Mouse (Mus musculus): ENCODE measurements around the gene Kcnd3. TPM values are rescaled to one million over a fixed set of nuclear protein-coding genes. Genes with fewer than 3 reads are reported as not detected.

Kcnd3 gene
- polyA plus RNA-seq, 1 experiment from 2014 or later, result 0.75 TPM

DNA sequence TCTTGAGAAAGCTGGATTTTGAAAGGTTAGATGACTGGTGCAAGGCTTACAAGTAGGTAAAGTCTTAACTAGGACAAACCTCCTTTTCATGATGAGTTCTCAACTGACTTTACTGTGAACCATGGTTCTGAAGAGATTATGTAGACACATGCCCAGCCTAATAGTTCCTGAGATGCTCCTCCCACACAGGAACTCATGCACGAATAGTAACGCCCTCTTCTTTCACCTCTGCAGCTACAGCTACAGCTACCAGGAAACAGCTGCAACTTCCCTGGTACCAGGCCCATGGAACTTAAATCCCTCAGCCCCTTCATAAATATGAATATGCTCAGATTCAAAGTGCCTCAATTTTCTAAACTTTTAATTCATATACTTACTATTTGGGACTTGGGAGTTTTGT, 223.8 kb downstream of the Kcnd3 start:
- Histone ChIP-seq H3K4me3 (no peak overlapping the region), H3K36me3 (peaks cover 29% of the 10 kb centered on the region), H3K27ac (no peak overlapping the region), H3K9me3 (no peaks in the 10 kb centered on the region), H3K4me1 (no peaks in the 10 kb centered on the region), H3K9ac (no peak overlapping the region), H3K4me2 (replicated peaks) (no peak overlapping the region), H3K27me3 (no peaks in the 10 kb centered on the region)
- WGBS, result 49% methylated on average over 2 of the region's 2 CpGs
- no peak for ATAC-seq (ENCODE audit: low FRiP score, low read depth)

DNA sequence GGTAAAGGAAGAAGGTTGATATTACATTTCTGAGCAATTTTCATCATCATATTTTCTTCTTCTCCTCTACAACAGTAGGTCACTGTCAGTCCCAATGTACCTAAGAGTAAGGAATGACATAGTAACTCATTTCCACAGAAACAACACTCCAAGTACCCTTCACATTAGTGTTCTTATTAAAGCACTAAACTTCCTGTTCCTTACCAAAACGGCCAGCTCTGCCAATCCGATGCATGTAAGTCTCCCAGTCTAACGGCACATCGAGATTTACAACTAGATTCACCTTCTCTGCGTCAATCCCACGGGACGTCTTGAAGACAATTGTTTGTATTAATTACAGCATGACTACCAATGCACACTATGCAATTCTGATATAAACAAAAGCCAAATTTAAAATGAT, 228.2 kb downstream of the Kcnd3 start:
- Histone ChIP-seq H3K9me3 (no peaks in the 10 kb centered on the region), H3K9ac (no peak overlapping the region), H3K4me3 (no peak overlapping the region), H3K4me2 (replicated peaks) (no peak overlapping the region), H3K36me3 (peaks cover 59% of the 10 kb centered on the region), H3K27me3 (no peaks in the 10 kb centered on the region), H3K27ac (no peak overlapping the region), H3K4me1 (no peaks in the 10 kb centered on the region)
- no peak for ATAC-seq (ENCODE audit: low FRiP score, low read depth)
- 87% methylated on average over 7 of the region's 7 CpGs for WGBS

DNA sequence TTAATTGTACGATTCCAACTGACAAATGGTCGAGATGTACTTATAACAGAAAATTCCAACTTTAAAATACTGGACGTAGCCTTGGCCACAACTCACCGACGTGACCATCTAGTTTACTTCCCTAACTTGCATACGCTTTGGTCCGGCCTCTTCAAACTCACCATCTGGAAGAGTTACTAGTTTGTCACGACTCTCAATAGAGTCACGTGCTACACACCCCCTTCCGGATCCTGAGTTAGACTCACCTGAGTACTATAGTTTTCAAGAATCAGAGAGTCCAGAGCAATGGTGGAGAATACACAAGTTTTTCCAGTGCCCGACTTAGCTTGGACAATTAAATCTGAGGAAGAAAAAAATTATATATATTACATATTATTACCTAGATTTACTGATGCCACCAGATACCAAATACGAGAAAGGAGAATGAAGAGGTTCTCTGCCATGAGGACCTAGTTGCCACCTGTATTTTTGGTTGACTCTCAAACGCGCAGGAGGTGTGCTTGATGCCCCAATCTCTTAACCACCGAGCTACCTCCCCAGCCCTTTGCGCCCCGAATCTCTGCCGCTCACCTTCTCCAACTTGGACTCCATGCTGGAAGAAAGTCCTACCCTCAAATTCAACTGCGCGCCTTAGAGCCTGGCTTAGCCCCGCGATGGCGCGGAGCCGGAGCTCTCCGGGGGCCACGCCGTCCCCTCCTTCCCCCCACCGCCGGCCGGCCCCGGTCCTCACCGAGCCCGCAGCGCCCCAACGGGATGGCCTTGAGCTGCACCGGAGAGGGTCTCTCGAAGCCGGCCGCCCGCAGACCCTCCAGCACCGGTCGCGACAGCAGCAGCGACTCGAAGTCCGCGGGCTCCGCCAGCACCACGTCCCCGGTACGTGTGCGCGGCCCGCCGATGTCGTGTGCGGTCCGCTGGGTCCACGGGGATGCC, 234.5 kb downstream of the Kcnd3 start:
- Histone ChIP-seq H3K4me3 (peak overlapping the region; percentile 97), H3K36me3 (peaks cover 26% of the 10 kb centered on the region), H3K4me1 (peaks cover 11% of the 10 kb centered on the region), H3K27me3 (no peaks in the 10 kb centered on the region), H3K4me2 (replicated peaks) (peak overlapping the region; percentile 76), H3K27ac (peak overlapping the region; percentile 61), H3K9ac (peak overlapping the region; percentile 94), H3K9me3 (no peaks in the 10 kb centered on the region)
- ATAC-seq (ENCODE audit: low FRiP score, low read depth), result no peak; the same call in 1 of the 2 replicates
- WGBS, result 7% methylated on average over 60 of the region's 60 CpGs

DNA sequence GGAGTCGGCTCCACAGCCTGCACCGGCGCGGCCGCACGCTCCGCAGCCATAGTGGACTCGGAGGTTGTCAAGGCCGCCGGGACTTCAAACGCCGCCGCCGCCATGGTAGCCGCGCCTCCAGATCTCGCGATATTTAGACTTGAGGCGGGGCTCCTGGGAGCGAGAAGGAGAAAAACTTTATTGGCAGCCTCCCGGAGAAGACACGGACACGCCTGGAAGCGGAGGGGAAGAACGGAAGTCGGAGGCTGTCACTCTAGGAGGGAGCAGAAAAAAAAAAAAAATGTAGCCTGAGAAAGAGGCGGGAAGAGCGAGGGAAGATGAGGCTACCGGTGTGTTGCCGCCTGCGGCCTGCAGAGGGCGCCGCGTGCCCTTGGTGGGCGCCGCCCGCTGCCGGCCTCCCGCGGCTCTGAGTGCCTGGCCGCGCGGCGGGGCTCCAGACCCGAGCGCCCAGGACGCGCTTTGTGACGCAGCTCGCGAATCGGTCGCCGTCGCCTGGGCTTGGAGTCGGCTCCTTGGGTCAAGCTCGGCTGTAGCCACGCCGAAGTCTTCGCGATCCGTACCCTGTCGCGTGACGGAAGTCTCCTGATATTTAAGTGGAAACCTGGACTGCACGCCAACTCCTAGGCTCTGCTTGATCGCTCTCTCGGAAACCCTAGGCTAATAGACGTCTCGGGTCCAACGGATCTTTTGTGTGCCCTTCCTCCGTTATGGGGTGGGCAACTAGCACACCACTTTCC, 235.4 kb downstream of the Kcnd3 start, which contains the start of gene Ddx20:
Gene Ddx20, minus strand, starts transcription at position 251 of the 737 bp plus-strand sequence.
- H3K4me2 ChIP-seq (replicated peaks), result peak within 1 kb of the TSS; percentile 76
- peaks cover under 1% of the 10 kb centered on the region; the same call in 1 of the 2 replicates for H3K27me3 ChIP-seq
- ATAC-seq (ENCODE audit: low FRiP score, low read depth), result peak; percentile 97
- H3K9ac ChIP-seq, result peak within 1 kb of the TSS; percentile 94
- H3K9me3 ChIP-seq, result no peaks in the 10 kb centered on the region
- H3K27ac ChIP-seq, result peak within 1 kb of the TSS; percentile 79
- peaks cover 21% of the 10 kb centered on the region for H3K36me3 ChIP-seq
- H3K4me1 ChIP-seq, result peaks cover 11% of the 10 kb centered on the region
- H3K4me3 ChIP-seq, result peak within 1 kb of the TSS; percentile 97
- under 1% methylated on average over 68 of the region's 72 CpGs for WGBS

DNA sequence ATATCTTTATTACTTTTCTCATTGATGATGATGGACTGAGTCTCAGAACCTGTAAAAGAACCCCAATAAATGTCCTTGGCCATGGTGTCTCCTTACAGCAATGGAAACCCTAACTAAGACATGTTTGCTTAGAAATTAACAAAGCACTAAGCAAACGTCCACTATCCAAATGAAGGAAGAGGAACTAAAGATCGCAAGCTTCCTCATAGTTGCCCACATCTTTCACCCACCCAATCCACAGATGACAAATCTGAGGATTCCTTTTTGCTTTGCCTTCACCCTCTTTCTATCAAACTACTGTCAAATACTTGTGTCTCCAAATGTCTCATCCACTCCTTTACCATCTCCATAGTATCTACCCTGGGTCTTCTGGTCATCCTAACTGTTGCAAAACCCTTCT, 236.4 kb downstream of the Kcnd3 start:
- Histone ChIP-seq H3K27me3 (peaks cover 11% of the 10 kb centered on the region), H3K27ac (no peak overlapping the region), H3K36me3 (peaks cover 11% of the 10 kb centered on the region), H3K9ac (no peak overlapping the region), H3K4me3 (no peak overlapping the region), H3K4me2 (replicated peaks) (no peak overlapping the region), H3K9me3 (no peaks in the 10 kb centered on the region), H3K4me1 (peaks cover 11% of the 10 kb centered on the region)
- ATAC-seq (ENCODE audit: low FRiP score, low read depth), result no peak
- 88% methylated on average over 2 of the region's 2 CpGs for WGBS

DNA sequence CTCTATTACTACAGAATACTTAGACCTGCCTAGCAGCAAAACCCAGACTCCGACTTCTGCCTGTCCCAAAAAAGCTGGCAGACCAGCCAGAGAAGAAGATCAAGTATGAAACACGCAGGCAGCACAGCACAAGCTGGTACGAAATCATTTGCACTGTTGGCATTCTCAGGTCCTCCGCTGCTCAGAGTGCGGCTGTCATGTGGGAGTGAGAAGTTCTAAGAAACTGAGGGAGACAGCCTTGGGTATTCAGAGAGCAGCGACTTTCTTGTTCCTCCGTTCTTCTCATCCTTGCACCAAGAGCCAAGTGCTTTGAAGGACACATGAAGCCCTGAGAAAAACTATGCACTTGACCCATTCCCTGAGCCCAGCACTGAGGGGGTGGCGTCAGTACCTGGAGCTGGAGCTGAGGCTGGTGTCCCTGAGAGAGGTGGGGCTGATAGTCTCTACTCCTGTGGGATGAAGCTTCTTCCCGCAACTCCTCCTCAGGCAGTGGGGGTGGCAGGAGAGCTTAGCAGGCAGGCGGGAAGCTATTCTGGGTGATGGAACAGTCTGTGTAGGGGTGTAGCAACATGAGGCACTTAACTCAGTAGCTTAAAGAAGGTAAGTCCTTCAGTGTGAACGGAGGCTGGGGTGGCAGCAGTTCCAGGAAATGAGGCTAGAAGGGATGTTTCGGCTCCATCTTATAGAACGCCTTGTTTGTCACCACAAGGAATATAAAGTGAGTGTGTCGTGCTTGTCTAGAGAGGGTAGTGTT, 241.4 kb downstream of the Kcnd3 start:
- Histone ChIP-seq H3K4me1 (0 out of 2 replicates have a peak, but pooled peaks cover 7% of the 10 kb centered on the region), H3K9ac (no peak overlapping the region), H3K36me3 (no peaks in the 10 kb centered on the region), H3K27me3 (peaks cover 46% of the 10 kb centered on the region), H3K4me3 (no peak overlapping the region), H3K27ac (no peak overlapping the region), H3K4me2 (replicated peaks) (no peak overlapping the region), H3K9me3 (no peaks in the 10 kb centered on the region)
- ATAC-seq (ENCODE audit: low FRiP score, low read depth), result no peak
- 73% methylated on average over 14 of the region's 14 CpGs for WGBS

DNA sequence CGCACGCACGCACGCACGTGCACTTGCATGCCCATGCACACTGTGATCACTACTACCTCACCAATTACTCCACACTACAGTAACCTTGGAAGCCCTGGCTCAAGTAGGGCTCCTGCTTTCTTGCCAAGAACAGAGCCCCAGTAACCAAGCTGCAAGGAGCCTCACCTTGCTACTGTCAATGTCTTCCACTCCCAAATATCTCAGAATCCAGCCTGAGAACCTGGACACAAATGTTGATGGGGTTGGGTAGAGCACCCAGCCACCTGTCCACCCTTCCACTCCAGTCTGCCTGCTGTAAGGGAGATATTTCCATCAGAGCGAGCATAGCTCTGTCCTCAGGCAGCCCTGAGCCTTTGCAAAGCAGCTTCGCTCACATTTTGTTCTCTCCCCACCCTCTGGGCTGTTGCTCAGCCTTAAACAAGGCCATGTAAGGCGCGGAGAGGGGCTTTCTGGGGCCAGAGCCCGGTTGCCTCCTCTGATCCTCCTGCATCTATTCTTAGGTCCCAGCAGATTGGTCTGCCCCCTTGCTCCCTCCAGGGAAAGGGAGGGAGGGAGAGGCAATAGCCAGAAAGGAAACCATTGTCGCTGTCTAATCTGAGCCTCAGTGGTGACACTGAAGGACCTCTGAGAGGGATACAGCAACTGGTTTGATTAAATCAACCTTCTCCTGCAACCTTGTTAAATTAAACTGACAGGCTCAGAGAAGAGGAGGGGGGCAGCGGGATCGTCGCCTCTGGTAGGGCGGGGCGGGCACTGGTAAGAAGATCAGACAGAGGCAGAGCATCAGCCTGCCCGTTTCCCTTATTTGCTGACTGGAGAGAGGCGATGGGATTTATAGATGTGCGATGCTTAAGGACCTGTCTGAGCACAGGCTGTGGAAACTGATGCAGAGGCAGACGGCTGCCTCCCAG, 243.6 kb downstream of the Kcnd3 start:
- Histone ChIP-seq H3K27ac (no peak overlapping the region), H3K9ac (no peak overlapping the region; the same call in 1 of the 2 replicates), H3K36me3 (no peaks in the 10 kb centered on the region), H3K9me3 (no peaks in the 10 kb centered on the region), H3K4me3 (no peak overlapping the region), H3K4me2 (replicated peaks) (peak overlapping the region; percentile 27; the same call in 1 of the 2 replicates), H3K4me1 (0 out of 2 replicates have a peak, but pooled peaks cover 7% of the 10 kb centered on the region), H3K27me3 (peaks cover 46% of the 10 kb centered on the region)
- 34% methylated on average over 20 of the region's 20 CpGs for WGBS
- 0 out of 2 replicates have a peak, but pooled peaks have one; percentile 24 for ATAC-seq (ENCODE audit: low FRiP score, low read depth)

DNA sequence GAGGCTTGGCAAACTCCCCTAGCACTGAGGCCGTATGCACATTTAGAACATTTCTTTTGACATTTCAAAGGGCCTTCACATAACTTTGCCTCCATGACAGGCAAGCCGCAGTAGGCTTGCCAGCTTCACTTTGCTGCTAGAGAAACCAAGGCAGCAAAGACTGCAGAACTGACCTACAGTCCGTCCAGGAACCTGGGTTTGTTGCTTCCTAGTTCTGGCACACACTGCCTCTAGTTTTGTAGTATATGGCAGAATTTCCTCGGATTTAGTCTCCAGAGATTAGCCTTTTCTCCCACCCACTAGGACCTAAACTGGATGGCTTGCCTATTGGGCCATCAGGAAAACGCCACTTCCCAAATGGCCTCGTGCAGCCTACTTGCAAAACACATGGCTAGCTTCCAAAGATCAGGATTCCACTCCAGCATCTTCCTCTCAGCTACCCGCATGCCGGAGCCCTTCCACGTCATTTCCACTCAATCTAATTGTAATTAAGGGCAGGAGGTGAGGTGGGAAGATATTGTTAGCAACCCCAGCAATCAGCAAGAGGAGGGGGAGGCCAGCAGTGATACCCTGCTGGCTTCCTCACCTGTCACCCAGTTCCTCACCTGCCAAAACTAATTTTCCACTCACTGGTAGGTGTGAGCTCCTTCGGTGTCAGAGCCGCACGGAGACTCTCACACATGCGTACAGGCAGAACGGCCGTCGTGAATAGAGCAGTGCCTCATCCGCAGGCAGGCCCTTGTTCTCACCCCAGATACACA, 244.4 kb downstream of the Kcnd3 start:
- Histone ChIP-seq H3K9ac (no peak overlapping the region; the same call in 1 of the 2 replicates), H3K27ac (no peak overlapping the region), H3K9me3 (no peaks in the 10 kb centered on the region), H3K4me2 (replicated peaks) (peak overlapping the region; percentile 27; the same call in 1 of the 2 replicates), H3K4me3 (no peak overlapping the region), H3K27me3 (peaks cover 46% of the 10 kb centered on the region), H3K4me1 (0 out of 2 replicates have a peak, but pooled peaks cover 11% of the 10 kb centered on the region), H3K36me3 (no peaks in the 10 kb centered on the region)
- ATAC-seq (ENCODE audit: low FRiP score, low read depth), result no peak
- 68% methylated on average over 17 of the region's 17 CpGs for WGBS

DNA sequence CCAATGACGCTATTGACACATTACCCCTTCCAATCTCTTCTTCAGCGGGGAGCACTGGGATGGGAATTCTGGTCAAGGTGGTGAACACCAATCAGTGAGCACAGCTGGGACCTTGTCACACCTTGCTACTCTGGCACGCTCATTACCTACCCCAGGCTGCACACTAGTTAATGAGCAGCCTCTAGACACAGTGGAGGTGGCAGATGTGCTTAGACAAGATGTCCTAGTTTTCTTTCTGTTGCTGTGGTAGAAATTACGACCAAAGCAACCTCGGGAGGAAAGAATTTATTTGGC, 245.0 kb downstream of the Kcnd3 start:
- H3K4me3 ChIP-seq, result no peak overlapping the region
- peaks cover 46% of the 10 kb centered on the region for H3K27me3 ChIP-seq
- no peak overlapping the region for H3K9ac ChIP-seq
- no peak overlapping the region for H3K27ac ChIP-seq
- H3K4me1 ChIP-seq, result 0 out of 2 replicates have a peak, but pooled peaks cover 11% of the 10 kb centered on the region
- H3K36me3 ChIP-seq, result no peaks in the 10 kb centered on the region
- ATAC-seq (ENCODE audit: low FRiP score, low read depth), result no peak
- no peak overlapping the region for H3K4me2 ChIP-seq (replicated peaks)
- WGBS, result 63% methylated on average over 5 of the region's 5 CpGs
- H3K9me3 ChIP-seq, result no peaks in the 10 kb centered on the region

DNA sequence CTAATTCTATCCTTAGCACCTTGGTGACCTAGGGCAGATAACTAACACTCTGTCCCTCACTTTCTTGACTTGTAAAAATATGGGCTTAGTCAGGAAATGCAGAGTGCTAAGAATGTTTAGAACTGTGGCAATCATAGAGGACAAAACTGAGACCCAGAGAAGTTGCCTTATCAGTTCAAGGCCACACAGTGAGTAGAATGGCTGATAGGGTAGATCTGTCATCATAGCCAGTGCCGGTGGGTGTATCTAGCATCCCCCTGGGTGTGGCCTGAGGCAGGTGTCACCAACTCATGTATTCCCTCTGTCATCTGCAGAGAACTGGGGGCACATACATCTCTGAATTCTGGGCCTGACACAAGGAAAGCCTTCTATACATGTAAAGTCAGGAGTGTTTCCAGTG, 246.2 kb downstream of the Kcnd3 start:
- Histone ChIP-seq H3K4me3 (no peak overlapping the region), H3K4me1 (0 out of 2 replicates have a peak, but pooled peaks cover 11% of the 10 kb centered on the region), H3K36me3 (no peaks in the 10 kb centered on the region), H3K9ac (no peak overlapping the region), H3K27me3 (peaks cover 49% of the 10 kb centered on the region), H3K4me2 (replicated peaks) (no peak overlapping the region), H3K9me3 (no peaks in the 10 kb centered on the region), H3K27ac (no peak overlapping the region)
- no peak for ATAC-seq (ENCODE audit: low FRiP score, low read depth)
- 86% methylated on average over 1 of the region's 1 CpGs for WGBS

Data from limb, embryonic 13.5 days (tissue).